Mouse (Mus musculus): ENCODE measurements around the gene Hgd. TPM values are rescaled to one million over a fixed set of nuclear protein-coding genes. Genes with fewer than 3 reads are reported as not detected.

The Hgd gene
- not detected for total RNA-seq (2021)
- long read RNA-seq, experiment 1, result 0 reads
- long read RNA-seq, experiment 2, result 0 reads

- no peak for TF ChIP-seq CTCF (IDR thresholded peaks at IDR 0.05)
- Histone ChIP-seq H3K4me3 (no peak within 1 kb of the TSS), H3K27ac (no peak within 1 kb of the TSS)
- DNase-seq, result no peak
- intact Hi-C loops (cut with DNase I), result no loop called here
Observed at GRCm38 (mm10) chr16:37579994-37580393, at the start of gene Hgd. Gene Hgd, plus strand, starts transcription at chr16:37580153.

GRCm38 (mm10) chr16:37530170-37530569 is 49.8 kb upstream of the Hgd start:
- intact Hi-C loops (cut with DNase I), result no loop called here
- DNase-seq, result no peak
- TF ChIP-seq CTCF (IDR thresholded peaks at IDR 0.05), result no peak
- Histone ChIP-seq H3K4me3 (no peak overlapping the region), H3K27ac (no peak overlapping the region)

DNA sequence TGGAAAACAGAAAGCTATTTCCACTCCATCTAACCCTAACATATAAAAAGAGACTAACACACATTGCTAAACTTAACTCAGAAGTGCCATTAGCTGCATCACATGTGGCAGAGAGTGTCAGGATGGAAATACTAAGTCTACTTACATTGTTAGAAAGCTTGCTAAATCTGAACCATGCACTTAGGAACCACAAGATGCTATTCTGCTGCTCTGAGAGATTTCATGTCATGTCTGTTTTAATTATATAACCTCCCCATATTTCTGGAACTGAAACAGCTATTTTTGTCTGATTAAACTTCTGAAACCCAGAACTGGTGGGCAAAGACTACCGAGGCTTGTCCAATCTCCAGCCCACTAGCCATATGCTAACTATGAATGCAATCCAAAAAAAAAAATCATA is 47.9 kb upstream of the Hgd start:
- no peak for DNase-seq
- intact Hi-C loops (cut with DNase I), result no loop called here
- TF ChIP-seq CTCF (IDR thresholded peaks at IDR 0.05), result no peak
- no peak overlapping the region for H3K27ac ChIP-seq
- no peak overlapping the region for H3K4me3 ChIP-seq

DNA sequence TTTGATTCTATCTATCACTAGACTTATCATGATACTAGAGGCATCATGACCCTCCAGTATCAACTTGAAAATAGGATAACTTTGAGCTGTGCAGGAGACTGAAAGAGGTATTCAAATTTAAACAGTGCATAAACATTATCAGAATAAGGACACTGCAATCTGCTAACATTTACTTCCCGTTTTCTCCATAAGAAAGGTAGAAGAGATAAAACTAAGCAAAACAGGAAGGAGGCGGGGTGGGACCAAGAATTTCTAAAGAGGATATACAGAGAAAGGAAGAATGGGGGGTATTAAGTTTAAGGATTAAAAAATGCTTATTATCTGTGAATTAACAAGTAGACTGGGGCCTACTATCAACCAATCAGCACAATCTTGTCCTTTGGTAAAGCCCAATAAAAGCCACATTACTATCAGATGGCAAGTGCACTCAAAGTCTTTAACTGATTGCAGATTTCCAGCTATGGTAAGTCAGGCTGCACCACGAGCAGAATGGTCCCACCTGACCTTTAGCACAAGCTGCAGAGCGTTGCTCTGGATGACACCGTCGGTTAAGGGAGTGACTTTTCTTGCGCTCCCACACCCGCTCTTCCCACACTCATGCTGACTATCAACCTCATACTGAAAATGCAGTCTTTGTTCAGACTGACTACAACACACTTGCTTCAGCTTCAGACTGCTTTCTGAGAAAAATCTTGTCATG is 46.4 kb upstream of the Hgd start:
- H3K4me3 ChIP-seq, result no peak overlapping the region
- no peak overlapping the region for H3K27ac ChIP-seq
- intact Hi-C loops (cut with DNase I), result no loop called here
- no peak for TF ChIP-seq CTCF (IDR thresholded peaks at IDR 0.05)
- DNase-seq, result no peak

DNA sequence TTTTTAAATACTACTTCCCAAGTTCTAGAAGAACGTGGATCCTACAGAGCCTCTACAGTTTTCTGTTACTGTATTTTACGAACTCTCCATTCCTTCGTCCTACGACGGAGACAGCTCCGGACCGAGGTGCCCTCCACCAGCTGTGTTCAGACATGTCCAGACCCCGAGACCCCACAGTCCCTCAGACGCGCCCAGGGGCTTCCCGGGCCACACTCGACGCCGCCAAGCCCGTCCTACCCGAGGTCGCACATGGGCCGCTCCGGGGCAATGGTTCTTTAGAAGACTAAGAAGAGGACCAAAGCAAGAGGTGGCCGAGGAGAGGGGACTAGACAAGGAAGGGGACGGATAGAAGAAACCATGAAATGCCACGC is 40.7 kb upstream of the Hgd start:
- H3K27ac ChIP-seq, result peak overlapping the region; percentile 100
- TF ChIP-seq CTCF (IDR thresholded peaks at IDR 0.05), result no peak
- no peak for DNase-seq
- peak overlapping the region; percentile 86 for H3K4me3 ChIP-seq
- intact Hi-C loops (cut with DNase I), result no loop called here

- Histone ChIP-seq H3K4me3 (peak within 1 kb of the TSS; percentile 86), H3K27ac (peak within 1 kb of the TSS; percentile 100)
- peak; percentile 98 for DNase-seq
- TF ChIP-seq CTCF (IDR thresholded peaks at IDR 0.05), result no peak
- intact Hi-C loops (cut with DNase I), result loop anchor here (5.0 kb wide), 1 partner anchor 112 kb away; the partner anchor contains the start of gene Ndufb4
Observed at GRCm38 (mm10) chr16:37539611-37540580, 40.1 kb upstream of the Hgd start, which contains the start of the genes Gtf2e1 and Rabl3. Gene Gtf2e1, minus strand, starts transcription at chr16:37539789. Gene Rabl3, plus strand, starts transcription at chr16:37539885.

DNA sequence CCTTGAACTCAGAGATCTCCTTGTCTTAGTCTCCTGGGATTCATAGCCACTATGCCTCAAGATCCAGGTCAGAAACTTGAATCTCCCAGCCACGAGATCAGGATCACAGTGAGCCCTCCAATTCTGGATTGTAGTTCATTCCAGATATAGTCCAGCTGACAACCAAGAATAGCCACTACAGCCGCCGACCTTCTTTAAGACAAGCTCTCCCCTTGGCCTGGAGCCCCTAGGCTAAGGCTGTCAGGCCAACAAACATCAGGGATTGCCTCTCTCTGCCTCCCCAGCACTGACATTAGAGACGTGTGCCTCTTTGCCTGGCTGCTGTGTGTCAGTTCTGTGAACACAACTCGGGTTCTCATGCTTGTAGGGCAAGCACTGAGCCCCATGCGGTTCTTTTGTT is 39.2 kb upstream of the Hgd start:
- H3K27ac ChIP-seq, result peak overlapping the region; percentile 100
- intact Hi-C loops (cut with DNase I), result loop anchor here (5.0 kb wide), 1 partner anchor 112 kb away; the partner anchor contains the start of gene Ndufb4
- DNase-seq, result peak; percentile 65

DNA sequence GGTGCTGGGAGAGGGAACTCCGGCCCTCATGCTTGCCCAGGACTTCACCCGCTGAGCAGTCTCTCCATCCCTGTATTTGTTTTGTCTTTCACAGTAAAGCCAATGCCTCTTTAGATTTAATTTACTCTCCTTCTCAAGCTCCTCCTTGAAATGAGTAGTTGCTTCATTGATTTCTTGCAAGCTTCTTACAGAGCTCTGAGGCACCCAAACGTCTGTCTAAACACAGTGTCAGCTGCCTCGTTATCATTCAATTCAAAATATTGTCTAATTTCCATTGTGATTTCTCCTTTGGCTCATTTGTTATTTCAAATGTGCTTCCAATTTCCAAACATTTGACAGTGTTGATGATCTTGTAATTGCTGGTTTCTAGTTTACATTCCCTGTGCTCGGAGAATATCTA is 33.6 kb upstream of the Hgd start:
- Histone ChIP-seq H3K4me3 (no peak overlapping the region), H3K27ac (no peak overlapping the region)
- no peak for DNase-seq
- no peak for TF ChIP-seq CTCF (IDR thresholded peaks at IDR 0.05)
- intact Hi-C loops (cut with DNase I), result no loop called here

More for the DNA sequence above, 39.2 kb upstream of the Hgd start:
- peak overlapping the region; percentile 86 for H3K4me3 ChIP-seq
- TF ChIP-seq CTCF (IDR thresholded peaks at IDR 0.05), result no peak

GRCm38 (mm10) chr16:37550266-37550665 is 29.7 kb upstream of the Hgd start:
- intact Hi-C loops (cut with DNase I), result no loop called here
- TF ChIP-seq CTCF (IDR thresholded peaks at IDR 0.05), result no peak
- no peak overlapping the region for H3K4me3 ChIP-seq
- peak overlapping the region; percentile 46 for H3K27ac ChIP-seq
- DNase-seq, result no peak

GRCm38 (mm10) chr16:37550981-37551380 is 29.0 kb upstream of the Hgd start:
- no peak overlapping the region for H3K27ac ChIP-seq
- no peak for DNase-seq
- intact Hi-C loops (cut with DNase I), result no loop called here
- TF ChIP-seq CTCF (IDR thresholded peaks at IDR 0.05), result no peak
- no peak overlapping the region for H3K4me3 ChIP-seq

DNA sequence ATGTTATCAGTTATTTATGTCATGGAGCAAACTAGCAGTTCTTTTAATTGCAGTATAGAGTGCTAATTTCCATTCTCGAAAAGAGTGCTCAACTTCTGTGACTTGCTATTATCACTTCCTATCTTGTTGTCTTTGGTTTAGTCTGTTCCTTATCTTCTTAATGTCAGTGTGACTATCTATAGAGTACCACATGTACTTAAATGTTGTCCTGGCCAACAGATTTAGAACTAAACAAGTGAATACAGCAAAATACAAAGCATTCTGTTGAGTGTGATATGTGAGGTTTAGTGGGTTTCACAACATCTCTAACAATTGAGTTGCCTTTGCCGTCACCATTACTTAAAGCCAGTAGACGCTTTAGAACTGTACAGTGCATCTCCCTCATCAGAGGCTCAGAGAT is 27.1 kb upstream of the Hgd start:
- Histone ChIP-seq H3K27ac (no peak overlapping the region), H3K4me3 (no peak overlapping the region)
- no peak for TF ChIP-seq CTCF (IDR thresholded peaks at IDR 0.05)
- intact Hi-C loops (cut with DNase I), result no loop called here
- DNase-seq, result no peak

- no peak overlapping the region for H3K4me3 ChIP-seq
- no peak for DNase-seq
- TF ChIP-seq CTCF (IDR thresholded peaks at IDR 0.05), result no peak
- intact Hi-C loops (cut with DNase I), result no loop called here
- no peak overlapping the region for H3K27ac ChIP-seq
Observed at GRCm38 (mm10) chr16:37562414-37562813, 17.5 kb upstream of the Hgd start.

DNA sequence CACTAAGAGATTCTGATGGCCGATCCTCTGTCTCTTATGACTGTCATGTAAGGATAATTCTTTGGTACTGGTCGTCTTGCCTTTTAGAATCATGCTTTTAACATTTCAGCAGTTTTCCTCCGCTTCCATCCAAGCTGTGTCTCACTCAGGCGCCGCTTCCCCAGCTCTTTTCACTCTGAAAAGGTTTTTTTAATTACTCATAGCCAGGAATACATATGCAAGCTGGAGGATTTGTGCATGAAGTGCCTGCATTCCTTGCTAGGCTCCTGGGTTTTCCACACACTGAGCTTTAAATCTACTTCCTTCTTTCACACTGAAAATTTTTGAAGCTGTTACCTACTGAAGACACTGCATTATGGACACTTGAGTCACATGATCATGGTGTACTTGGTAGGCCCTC is 17.0 kb upstream of the Hgd start:
- intact Hi-C loops (cut with DNase I), result no loop called here
- TF ChIP-seq CTCF (IDR thresholded peaks at IDR 0.05), result no peak
- H3K4me3 ChIP-seq, result no peak overlapping the region
- no peak for DNase-seq
- H3K27ac ChIP-seq, result no peak overlapping the region
